Mouse (Mus musculus) bone marrow macrophage, adult 2 months (primary cell): ENCODE data around the gene Cab39.

Source experiments
- CTCF ChIP-seq: IDR thresholded peaks from 2 replicates; pipeline ENCODE4 v1.5.1; 2012; ENCODE audit warnings: low read depth, mild to moderate bottlenecking, low read length, moderate library complexity
- POLR2A ChIP-seq: IDR thresholded peaks from 2 replicates; pipeline ENCODE4 v1.6.1; 2012; ENCODE audit warnings: mild to moderate bottlenecking, low read depth, low read length, borderline replicate concordance

GRCm38 (mm10) chr1:85758969-85759293, 34.3 kb upstream of the Cab39 start:
- TF ChIP-seq CTCF (no peak), POLR2A (no peak)
